Mouse (Mus musculus) thymus, postnatal 10 days (tissue): ENCODE data around the gene Slc39a11.

Experiments
- DNase-seq, 2 experiments: peaks; one replicate each; pipeline ENCODE4 v3.0.0; 2021; ENCODE audit warnings: low spot score in 2 of 2

Gene Slc39a11

DNA sequence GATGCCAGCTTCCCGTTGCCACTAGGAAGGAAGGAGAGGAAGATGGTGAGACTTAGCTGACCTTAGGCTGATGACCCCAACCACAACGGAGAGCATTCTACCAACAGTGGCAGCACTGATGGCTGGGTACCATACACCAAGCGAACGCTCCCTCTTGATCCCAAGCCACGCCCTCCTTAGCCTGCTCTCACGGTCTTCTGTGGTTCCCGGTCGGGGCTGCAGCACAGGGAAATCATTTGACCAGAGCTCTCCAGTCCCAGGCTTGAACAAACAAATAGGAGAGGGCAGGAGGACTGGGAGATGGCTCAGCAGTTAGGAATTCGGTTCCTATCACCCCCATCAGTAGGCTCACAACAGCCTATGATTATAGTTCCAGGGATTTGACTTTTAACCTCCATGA, 403.4 kb downstream of the Slc39a11 start:
- DNase-seq, result no peak

GRCm38 (mm10) chr11:113245666-113246065, 404.2 kb downstream of the Slc39a11 start:
- no peak for DNase-seq

GRCm38 (mm10) chr11:113234432-113234831, 415.4 kb downstream of the Slc39a11 start:
- no peak for DNase-seq

DNA sequence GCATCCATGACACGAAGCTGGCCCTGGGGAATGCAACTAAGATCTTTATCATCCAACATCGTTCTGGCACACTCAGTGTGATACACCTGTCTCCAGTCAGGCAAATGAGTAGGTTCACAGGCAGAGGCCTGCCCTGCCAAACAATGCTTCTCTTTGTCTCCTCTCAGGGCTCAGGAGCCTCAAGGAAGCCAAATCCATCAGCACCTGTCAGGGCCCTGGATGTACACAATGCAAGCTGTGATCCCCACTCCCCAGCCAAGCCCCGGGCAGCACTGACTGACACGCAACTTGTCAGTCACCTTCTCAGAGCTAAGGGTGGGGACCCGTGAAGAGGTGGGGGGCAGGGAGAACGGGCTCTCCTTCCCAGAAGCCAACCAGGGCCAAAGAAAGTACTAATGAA, 417.8 kb downstream of the Slc39a11 start:
- no peak for DNase-seq

GRCm38 (mm10) chr11:113230410-113231132, 419.3 kb downstream of the Slc39a11 start:
- DNase-seq, result no peak

DNA sequence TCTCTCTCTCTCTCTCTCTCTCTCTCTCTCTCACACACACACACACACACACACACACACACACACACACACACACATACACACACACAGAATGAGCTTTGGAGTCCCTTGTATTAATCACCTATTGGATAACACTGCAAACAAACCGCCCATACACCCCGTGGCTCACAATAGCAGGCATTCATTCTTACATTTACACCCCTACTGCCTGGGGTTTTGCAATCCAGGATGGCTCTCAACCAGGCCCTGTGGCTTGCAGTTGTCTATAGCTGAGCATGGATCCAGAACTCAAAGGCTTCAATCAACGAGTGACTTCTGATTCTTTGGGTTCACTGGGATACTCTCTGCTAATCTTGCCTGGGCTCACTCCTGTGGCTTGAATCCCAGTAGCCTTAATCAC, 424.1 kb downstream of the Slc39a11 start:
- DNase-seq, result no peak

DNA sequence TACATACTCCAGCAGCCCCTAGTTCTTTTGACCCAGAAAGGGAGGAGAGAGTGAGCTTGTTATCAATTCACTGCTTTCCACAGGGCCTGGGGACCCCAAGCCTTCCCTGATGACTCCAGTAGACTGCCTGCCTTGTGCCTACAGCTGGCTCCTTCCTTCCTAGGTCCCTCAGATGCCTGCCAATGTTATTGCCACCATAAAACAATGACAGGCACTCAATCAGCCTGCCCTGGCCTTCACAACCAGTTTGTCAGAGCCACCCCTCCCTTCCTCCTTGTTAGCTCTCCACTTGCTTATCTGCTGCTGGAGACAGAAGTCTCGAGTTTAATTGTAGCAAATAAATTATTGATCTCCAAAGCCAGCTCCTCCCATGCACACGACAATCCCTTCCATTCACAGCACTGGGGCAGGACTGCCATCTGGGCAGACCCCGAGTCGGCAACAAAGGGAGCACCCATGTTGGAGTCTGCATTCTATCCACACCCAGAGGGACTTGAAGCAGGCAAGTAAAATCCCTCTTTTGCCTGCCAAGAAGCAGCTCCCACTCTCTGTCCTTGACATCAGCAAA, 426.0 kb downstream of the Slc39a11 start:
- no peak for DNase-seq

GRCm38 (mm10) chr11:113221267-113222195, 428.3 kb downstream of the Slc39a11 start:
- DNase-seq, result no peak

GRCm38 (mm10) chr11:113220649-113221048, 429.2 kb downstream of the Slc39a11 start:
- DNase-seq, result no peak

- no peak for DNase-seq
Observed at GRCm38 (mm10) chr11:113214741-113215140, 435.1 kb downstream of the Slc39a11 start.

- DNase-seq, result no peak
Observed at GRCm38 (mm10) chr11:113212390-113213025, 437.4 kb downstream of the Slc39a11 start.

GRCm38 (mm10) chr11:113209220-113209878, 440.5 kb downstream of the Slc39a11 start:
- no peak for DNase-seq

GRCm38 (mm10) chr11:113208521-113209072, 441.3 kb downstream of the Slc39a11 start:
- DNase-seq, result no peak

DNA sequence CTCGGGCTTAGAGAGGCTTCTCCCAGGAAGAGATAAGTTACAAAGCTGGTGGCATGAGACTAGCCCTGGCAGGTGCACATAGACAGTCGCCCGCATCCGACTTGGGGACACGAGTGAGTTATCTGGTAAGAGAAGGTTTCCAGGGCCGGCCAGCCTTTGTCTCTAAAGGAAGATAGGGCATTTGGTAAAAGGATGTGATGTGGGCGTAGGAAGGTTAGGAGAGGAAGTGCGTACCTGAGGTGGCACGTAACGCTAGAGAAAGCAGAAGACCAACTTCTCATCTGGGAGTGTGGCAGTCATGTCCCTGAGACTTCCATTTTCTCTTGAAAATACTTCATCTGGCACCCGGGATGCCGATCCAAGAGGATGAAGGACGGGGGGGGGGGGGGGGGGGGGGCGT, 441.9 kb downstream of the Slc39a11 start:
- DNase-seq, result no peak

DNA sequence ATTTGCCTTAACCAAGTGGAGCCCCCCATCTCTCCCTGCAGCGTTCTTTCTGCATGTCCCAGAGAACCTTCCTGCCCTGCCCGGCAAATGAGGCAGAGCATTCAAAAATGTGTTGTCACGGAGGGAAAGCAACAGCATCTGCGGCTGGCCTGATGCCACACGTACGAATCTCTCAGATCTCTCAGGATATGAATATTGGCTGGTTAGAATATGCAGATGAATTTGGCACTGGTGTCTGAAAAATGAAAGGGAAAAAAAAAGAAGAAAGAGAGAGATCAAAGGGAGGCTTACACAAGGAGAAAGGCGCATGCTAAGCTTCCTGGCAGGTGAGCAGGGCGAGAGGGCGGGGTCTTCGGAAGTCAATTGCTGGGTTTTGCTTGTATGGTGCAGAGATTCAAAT, 443.8 kb downstream of the Slc39a11 start:
- DNase-seq, result no peak

DNA sequence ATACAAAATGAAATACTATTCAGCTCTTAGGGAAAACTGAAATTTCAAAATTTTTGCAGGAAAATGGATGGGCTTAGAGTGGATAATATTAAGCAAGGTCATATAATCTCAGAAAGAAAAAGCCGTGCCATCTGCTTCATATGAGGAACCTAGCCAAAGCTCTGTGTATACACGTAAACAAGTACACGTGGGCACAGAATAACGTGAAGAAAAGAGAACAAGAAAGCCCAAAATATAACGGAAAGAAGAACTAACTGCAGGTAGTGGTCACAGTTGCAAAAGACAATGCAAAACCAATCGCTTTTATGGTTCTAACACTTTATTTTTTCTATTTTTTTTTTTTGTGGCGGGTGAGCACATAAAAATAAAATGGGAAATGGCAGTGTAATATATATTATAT, 446.9 kb downstream of the Slc39a11 start:
- no peak for DNase-seq

GRCm38 (mm10) chr11:113201470-113201997, 448.3 kb downstream of the Slc39a11 start:
- no peak for DNase-seq

DNA sequence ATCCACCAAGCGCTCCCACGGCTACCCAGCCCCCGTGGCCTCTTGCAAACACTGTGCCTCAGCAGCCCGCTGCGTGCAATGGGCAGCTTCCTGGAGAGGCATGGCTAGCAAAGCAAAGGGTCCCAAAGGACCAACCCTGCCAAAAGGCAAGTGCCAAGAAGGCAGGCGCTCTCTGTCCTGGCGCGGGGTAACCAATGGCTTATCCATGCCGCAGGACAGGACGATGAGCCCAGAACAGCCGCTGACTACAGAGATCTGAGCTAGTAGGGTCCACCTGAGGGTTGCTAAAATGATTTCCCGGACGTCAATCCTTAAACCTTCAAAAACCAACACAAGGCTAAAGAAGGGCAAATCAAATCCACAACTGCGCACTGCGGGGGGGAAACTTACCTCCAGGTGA, 449.0 kb downstream of the Slc39a11 start:
- no peak for DNase-seq

DNA sequence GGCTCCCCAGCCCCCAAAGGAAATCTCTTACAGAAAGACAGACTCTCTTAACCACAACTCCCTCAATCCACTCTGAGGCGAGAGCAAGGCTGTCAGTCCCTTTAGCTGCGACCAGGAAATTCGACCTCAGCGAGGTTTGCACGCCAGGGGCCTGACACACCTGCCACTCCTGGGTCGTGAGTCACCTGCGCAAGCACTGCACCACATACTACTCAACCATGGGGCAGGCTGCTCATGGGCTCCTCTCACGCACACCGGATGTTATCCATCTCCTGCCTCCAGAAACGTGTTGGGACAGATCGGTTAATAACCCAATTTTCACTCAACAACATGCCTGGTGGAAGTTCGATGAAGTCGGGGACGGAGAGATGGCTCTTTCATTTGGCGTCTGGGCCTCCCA, 451.3 kb downstream of the Slc39a11 start:
- DNase-seq, result no peak

- no peak for DNase-seq
Observed at GRCm38 (mm10) chr11:113197624-113198023, 452.3 kb downstream of the Slc39a11 start.
